Mouse (Mus musculus) megakaryocyte, embryonic 14.5 days (primary cell): ENCODE measurements around the gene Abl2.

Experiments used
- FLI1 ChIP-seq: IDR thresholded peaks from 2 replicates; pipeline ENCODE4 v1.6.1; 2012; ENCODE audit warnings: low read length, inconsistent platforms, mixed read lengths
- GATA1 ChIP-seq: IDR thresholded peaks from 3 replicates; pipeline ENCODE4 v1.6.1; 2012; ENCODE audit warnings: mixed read lengths, low read length, inconsistent platforms, borderline replicate concordance

DNA sequence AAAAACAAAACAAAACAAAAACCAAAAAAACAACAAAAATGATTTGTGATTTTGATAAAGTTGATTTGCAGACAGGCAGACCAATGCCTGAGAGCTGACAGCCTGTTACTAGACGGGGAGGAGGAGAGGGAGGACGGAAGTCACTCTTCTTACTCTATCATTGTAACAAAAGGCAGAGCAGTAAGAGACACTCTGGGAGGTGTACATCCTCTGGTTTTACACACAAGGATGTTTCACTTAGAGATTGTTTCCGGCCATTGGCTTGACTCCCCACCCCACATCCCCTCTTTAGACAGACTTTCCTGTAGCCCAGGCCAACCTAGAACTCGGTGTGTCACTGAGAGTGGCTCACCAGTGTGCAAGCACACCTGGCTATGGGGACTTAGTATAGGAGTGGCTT lies 11.0 kb downstream of the Abl2 start:
- TF ChIP-seq GATA1 (no peak), FLI1 (no peak)
